Mouse (Mus musculus) C2C12 (cell line): ENCODE results near the gene Pcsk5.

Experiments
- CTCF ChIP-seq: IDR thresholded peaks from one replicate; pipeline ENCODE4 v1.5.1; 2011; ENCODE audit not compliant: control insufficient read depth, insufficient read depth, insufficient read length
- FOSL1 ChIP-seq: IDR thresholded peaks from one replicate; pipeline ENCODE4 v1.8.0; 2011; ENCODE audit warnings: mild to moderate bottlenecking, low read length; ENCODE audit not compliant: poor library complexity, insufficient read depth, severe bottlenecking
- MAX ChIP-seq: IDR thresholded peaks from one replicate; pipeline ENCODE4 v1.6.1; 2011; ENCODE audit warnings: mild to moderate bottlenecking, control low read depth
- MYOD1 ChIP-seq: IDR thresholded peaks from one replicate; pipeline ENCODE4 v1.6.1; 2011; ENCODE audit warnings: low read depth; ENCODE audit not compliant: control insufficient read depth, insufficient read length
- MYOG ChIP-seq: IDR thresholded peaks from one replicate; pipeline ENCODE4 v1.6.1; 2011; ENCODE audit not compliant: control insufficient read depth, insufficient read length; ENCODE audit errors: extremely low read depth
- USF1 ChIP-seq: IDR thresholded peaks from one replicate; pipeline ENCODE4 v1.6.1; 2011; ENCODE audit warnings: low read depth, mild to moderate bottlenecking, control low read depth, moderate library complexity

GRCm38 (mm10) chr19:17839856-17840255 lies 2.4 kb upstream of the Pcsk5 start:
- no peak for TF ChIP-seq MAX
- no peak for TF ChIP-seq CTCF
- TF ChIP-seq USF1 = no peak
- no peak for TF ChIP-seq FOSL1
- TF ChIP-seq MYOD1 = no peak
- no peak for TF ChIP-seq MYOG
